Mouse (Mus musculus) CH12.LX (cell line): ENCODE data around the gene H2al1h.

ENCODE experiments used
- CTCF ChIP-seq, 2 experiments: IDR thresholded peaks in 1 of 2; conservative IDR thresholded peaks in 1 of 2; 2 replicates each; pipeline ENCODE4 v1.5.1; 2011 to 2012; ENCODE audit warnings: low read depth in 2 of 2, low read length in 2 of 2, improper control_type of control experiment in 1 of 2, inconsistent platforms in 1 of 2, mild to moderate bottlenecking in 1 of 2, moderate library complexity in 1 of 2
- E2F4 ChIP-seq: IDR thresholded peaks from 2 replicates; pipeline ENCODE4 v1.6.1; 2011; ENCODE audit warnings: low read depth, low read length, improper control_type of control experiment; ENCODE audit not compliant: insufficient replicate concordance
- HCFC1 ChIP-seq: IDR thresholded peaks from 2 replicates; pipeline ENCODE4 v1.6.1; 2012; ENCODE audit warnings: low read depth, mild to moderate bottlenecking, inconsistent platforms, low read length, improper control_type of control experiment
- MAX ChIP-seq: IDR thresholded peaks from 2 replicates; pipeline ENCODE4 v1.6.1; 2011; ENCODE audit warnings: low read length, improper control_type of control experiment
- MXI1 ChIP-seq: IDR thresholded peaks from 2 replicates; pipeline ENCODE4 v1.6.1; 2011; ENCODE audit warnings: mild to moderate bottlenecking, low read depth, low read length, improper control_type of control experiment
- POLR2A ChIP-seq: IDR thresholded peaks from 2 replicates; pipeline ENCODE4 v1.6.1; 2011; ENCODE audit warnings: low read depth, mild to moderate bottlenecking, improper control_type of control experiment, low read length
- POLR2AphosphoS2 ChIP-seq: IDR thresholded peaks from 2 replicates; pipeline ENCODE4 v1.6.1; 2011; ENCODE audit warnings: low read depth, low read length, improper control_type of control experiment
- ZKSCAN1 ChIP-seq: IDR thresholded peaks from 2 replicates; pipeline ENCODE4 v1.6.1; 2012; ENCODE audit warnings: low read depth, inconsistent platforms, low read length, improper control_type of control experiment, borderline replicate concordance
- ZNF384 ChIP-seq: IDR thresholded peaks from 2 replicates; pipeline ENCODE4 v1.6.1; 2012; ENCODE audit warnings: low read depth, low read length, improper control_type of control experiment, inconsistent platforms

DNA sequence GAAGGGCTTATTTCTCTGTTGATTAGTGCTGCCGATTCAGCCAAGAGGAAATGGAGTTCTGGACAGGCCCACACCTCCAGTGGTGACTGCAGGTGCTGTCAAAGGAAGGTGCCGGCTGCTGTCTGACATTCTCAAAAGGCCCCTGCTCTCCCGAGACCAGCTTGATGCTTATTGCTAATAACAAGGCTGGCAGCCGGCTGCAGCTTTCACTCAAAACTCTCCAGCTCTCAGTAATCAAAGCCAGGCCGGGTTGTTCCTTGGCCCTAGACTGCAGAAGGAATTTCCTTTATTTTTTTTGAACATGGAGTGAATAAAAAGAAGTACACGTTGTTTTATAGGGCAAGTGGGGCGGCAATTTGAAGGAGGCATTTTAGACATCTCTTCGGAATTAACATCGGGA lies 24.5 kb downstream of the H2al1h start:
- TF ChIP-seq POLR2A (no peak), CTCF (conservative IDR thresholded peaks at IDR 0.05 in 1 of 2, IDR thresholded peaks at IDR 0.05 in 1 of 2; ENCODE audit: low read depth in 2 of 2, low read length in 2 of 2) (no peak), MAX (no peak), HCFC1 (no peak), MXI1 (no peak), E2F4 (no peak), POLR2AphosphoS2 (no peak), ZKSCAN1 (no peak), ZNF384 (no peak)
